Mouse (Mus musculus) lung, adult 2 months (tissue): ENCODE measurements around the gene Gga1. TPM values are rescaled to one million over a fixed set of nuclear protein-coding genes. Genes with fewer than 3 reads are reported as not detected.

Source experiments
- DNase-seq: peaks from one replicate; pipeline ENCODE4 v3.0.0; 2022
- H3K4me1 ChIP-seq: fragments of 200-500 bp; 2 replicates; pipeline ENCODE4 v1.6.1; 2011; ENCODE audit warnings: low read length; ENCODE audit not compliant: control insufficient read depth, insufficient read depth
- H3K4me3 ChIP-seq: fragments of 200-500 bp; replicated peaks from 2 replicates; pipeline ENCODE3; 2011; ENCODE audit warnings: low read depth, mild to moderate bottlenecking, control low read depth, low read length; ENCODE audit errors: extremely low read depth
- CTCF ChIP-seq: fragments of 200-500 bp; IDR thresholded peaks from 2 replicates; pipeline ENCODE4 v1.5.1; 2011; ENCODE audit warnings: mild to moderate bottlenecking, low read length, control low read depth; ENCODE audit not compliant: insufficient read depth
- POLR2A ChIP-seq: fragments of 200-500 bp; IDR thresholded peaks from 2 replicates; pipeline ENCODE4 v1.6.1; 2011; ENCODE audit warnings: low read depth, mild to moderate bottlenecking, control low read depth, low read length, borderline replicate concordance; ENCODE audit errors: extremely low read depth
- WGBS: fragments of 180-500 bp; shearing (Covaris S2); methylation state at CpG from one replicate; pipeline ENCODE4 v1.1.7; 2018; 5-methylcytosine and 5-hydroxymethylcytosine counted together
- polyA plus RNA-seq: library from polyadenylated mRNA; depleted of rRNA; stranded (reverse); fragments of >200 nt; gene quantifications from 2 replicates; pipeline ENCODE4 v1.2.3, GENCODE M21; 2012

Gga1 gene
- polyA plus RNA-seq, 1 experiment, result 113 TPM

GRCm38 (mm10) chr15:78892440-78892839 is 15.4 kb downstream of the Gga1 start:
- WGBS, result 77% methylated on average over 7 of the region's 7 CpGs
- Histone ChIP-seq H3K4me1 (peaks cover 10% of the 10 kb centered on the region), H3K4me3 (no peak overlapping the region)
- TF ChIP-seq POLR2A, result no peak
- TF ChIP-seq CTCF, result no peak
- no peak for DNase-seq

- DNase-seq, result no peak
- H3K4me3 ChIP-seq, result no peak overlapping the region
Observed at GRCm38 (mm10) chr15:78894726-78895125, 17.7 kb downstream of the Gga1 start.

GRCm38 (mm10) chr15:78895741-78896140 is 18.8 kb downstream of the Gga1 start:
- Histone ChIP-seq H3K4me3 (no peak overlapping the region), H3K4me1 (peaks cover 7% of the 10 kb centered on the region)
- DNase-seq, result no peak
- no peak for TF ChIP-seq POLR2A
- TF ChIP-seq CTCF, result no peak
- 50% methylated on average over 2 of the region's 2 CpGs for WGBS

More at GRCm38 (mm10) chr15:78894726-78895125, 17.7 kb downstream of the Gga1 start:
- whole genome bisulfite sequencing, result 67% methylated on average over 13 of the region's 13 CpGs
- peaks cover 9% of the 10 kb centered on the region for H3K4me1 ChIP-seq
- TF ChIP-seq CTCF, result no peak
- no peak for TF ChIP-seq POLR2A

- no peak for DNase-seq
- Histone ChIP-seq H3K4me1 (peaks cover 7% of the 10 kb centered on the region), H3K4me3 (no peak overlapping the region)
- WGBS, result 74% methylated on average over 3 of the region's 3 CpGs
- TF ChIP-seq POLR2A (peak; percentile 9; the same call in 1 of the 2 replicates), CTCF (no peak)
Observed at GRCm38 (mm10) chr15:78896149-78896548, 19.2 kb downstream of the Gga1 start.

- WGBS, result 79% methylated on average over 4 of the region's 4 CpGs
- H3K4me1 ChIP-seq, result peaks cover 7% of the 10 kb centered on the region
Observed at GRCm38 (mm10) chr15:78897488-78897887, 20.5 kb downstream of the Gga1 start.

GRCm38 (mm10) chr15:78898507-78899001 is 21.6 kb downstream of the Gga1 start:
- no peak overlapping the region for H3K4me3 ChIP-seq
- DNase-seq, result no peak

More at GRCm38 (mm10) chr15:78897488-78897887, 20.5 kb downstream of the Gga1 start:
- H3K4me3 ChIP-seq, result no peak overlapping the region
- DNase-seq, result no peak
- TF ChIP-seq POLR2A (no peak), CTCF (no peak)

GRCm38 (mm10) chr15:78899409-78899739 is 22.4 kb downstream of the Gga1 start, which contains the start of gene Gm49510:
TSS of gene Gm49510 (plus strand) at chr15:78899667.
- no peak for DNase-seq
- TF ChIP-seq POLR2A (no peak), CTCF (no peak)
- Histone ChIP-seq H3K4me3 (peak within 1 kb of the TSS; percentile 85), H3K4me1 (peaks cover 11% of the 10 kb centered on the region)
- WGBS, result 4% methylated on average over 20 of the region's 20 CpGs

More at GRCm38 (mm10) chr15:78898507-78899001, 21.6 kb downstream of the Gga1 start:
- 57% methylated on average over 6 of the region's 6 CpGs for WGBS
- TF ChIP-seq POLR2A (no peak), CTCF (no peak)
- peaks cover 10% of the 10 kb centered on the region for H3K4me1 ChIP-seq

- TF ChIP-seq CTCF (no peak), POLR2A (peak; percentile 33; the same call in 1 of the 2 replicates)
- DNase-seq, result peak; percentile 62
- Histone ChIP-seq H3K4me1 (peaks cover 11% of the 10 kb centered on the region), H3K4me3 (peak within 1 kb of the TSS; percentile 85)
- WGBS, result 3% methylated on average over 47 of the region's 47 CpGs
Observed at GRCm38 (mm10) chr15:78899740-78900584, 23.0 kb downstream of the Gga1 start, which contains the start of gene Sh3bp1. TSS of gene Sh3bp1 (plus strand) at chr15:78899768.

- WGBS, result 26% methylated on average over 18 of the region's 18 CpGs
- peaks cover 7% of the 10 kb centered on the region for H3K4me1 ChIP-seq
- TF ChIP-seq POLR2A (no peak), CTCF (no peak)
- peak; percentile 34 for DNase-seq
- peak overlapping the region; percentile 43 for H3K4me3 ChIP-seq
Observed at GRCm38 (mm10) chr15:78900585-78901421, 23.8 kb downstream of the Gga1 start.
